Mouse (Mus musculus) hematopoietic stem cell, adult 5-6 weeks (primary cell): Measurements from ENCODE around the gene Ptbp2. TPM values are rescaled to one million over a fixed set of nuclear protein-coding genes. Genes with fewer than 3 reads are reported as not detected.

Experiments used
- ATAC-seq, 2 experiments: fragments of 125-278 bp in 1 of 2; replicated peaks in 1 of 2; 2 replicates each; pipeline ENCODE4 v1.8.0; 2016 to 2017; ENCODE audit warnings: inconsistent platforms in 2 of 2, mild to moderate bottlenecking in 2 of 2, moderate number of reproducible peaks in 2 of 2, low read depth in 1 of 2, moderate TSS enrichment in 1 of 2; ENCODE audit not compliant: low FRiP score in 2 of 2, poor library complexity in 2 of 2, severe bottlenecking in 2 of 2, insufficient read depth in 1 of 2, low TSS enrichment in 1 of 2
- total RNA-seq: library from RNA; stranded (forward); fragments of 172-1452, 232-1000 nt; gene quantifications from 2 replicates; pipeline ENCODE4 v1.2.3, GENCODE M21; 2017

The Ptbp2 gene
- total RNA-seq, 1 experiment from 2014 or later: 112 TPM

DNA sequence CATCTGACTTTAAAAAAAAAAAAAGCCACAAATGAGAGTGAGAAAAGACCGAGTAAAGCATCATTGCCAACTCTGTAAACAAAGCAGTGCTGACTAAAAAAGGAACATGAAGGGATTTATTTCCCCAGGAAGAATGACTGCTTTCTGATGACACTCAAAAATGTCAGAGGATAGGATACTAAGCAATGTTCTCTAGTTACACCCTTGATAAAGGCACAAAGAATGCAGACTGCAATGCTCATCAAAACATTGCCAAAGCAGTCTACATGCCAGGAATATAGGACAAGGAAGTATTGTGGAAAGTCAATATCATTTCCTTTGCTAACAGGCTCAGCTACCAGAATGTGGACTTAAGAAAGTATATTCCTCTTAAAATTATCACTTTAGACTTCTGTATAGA, 38.5 kb downstream of the Ptbp2 start:
- ATAC-seq: no peak

DNA sequence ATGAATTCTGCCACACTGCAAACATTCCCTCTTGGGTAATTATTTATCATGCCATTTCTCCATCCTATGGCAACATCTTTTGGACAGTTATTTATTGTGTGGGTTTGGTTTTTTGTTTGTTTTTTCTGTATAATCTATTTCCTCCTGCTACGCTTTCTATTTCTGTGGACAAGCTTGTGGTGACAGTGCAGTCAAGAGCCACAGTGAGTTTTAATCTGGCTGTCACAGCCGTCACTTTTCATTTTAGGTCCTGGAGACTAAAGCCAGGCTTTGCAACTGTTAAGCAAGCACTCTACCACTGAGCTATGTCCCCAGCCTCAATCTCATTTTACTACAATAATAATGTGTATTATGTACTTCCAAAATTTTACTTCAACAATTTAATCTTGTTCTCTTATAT, 54.4 kb downstream of the Ptbp2 start:
- ATAC-seq: no peak

DNA sequence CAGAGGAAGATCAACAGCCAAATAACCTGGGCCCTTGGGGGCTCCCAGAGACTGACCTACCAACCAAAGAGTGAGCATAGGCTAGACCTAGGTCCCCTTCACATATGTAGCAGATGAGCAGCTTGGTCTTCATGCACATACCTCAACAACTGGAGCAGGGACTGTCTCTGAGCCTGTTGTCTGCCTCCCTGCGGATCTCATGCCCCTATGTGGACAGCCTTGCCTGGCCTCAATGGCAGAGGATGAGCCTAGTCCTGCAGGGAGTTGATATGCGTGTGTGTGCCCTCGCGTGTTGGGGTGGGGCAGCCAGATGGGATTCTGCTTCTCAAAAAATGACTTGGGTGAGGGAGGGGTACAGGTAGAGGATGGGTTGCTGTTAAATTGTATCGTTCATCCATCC, 72.2 kb downstream of the Ptbp2 start:
- ATAC-seq: no peak

DNA sequence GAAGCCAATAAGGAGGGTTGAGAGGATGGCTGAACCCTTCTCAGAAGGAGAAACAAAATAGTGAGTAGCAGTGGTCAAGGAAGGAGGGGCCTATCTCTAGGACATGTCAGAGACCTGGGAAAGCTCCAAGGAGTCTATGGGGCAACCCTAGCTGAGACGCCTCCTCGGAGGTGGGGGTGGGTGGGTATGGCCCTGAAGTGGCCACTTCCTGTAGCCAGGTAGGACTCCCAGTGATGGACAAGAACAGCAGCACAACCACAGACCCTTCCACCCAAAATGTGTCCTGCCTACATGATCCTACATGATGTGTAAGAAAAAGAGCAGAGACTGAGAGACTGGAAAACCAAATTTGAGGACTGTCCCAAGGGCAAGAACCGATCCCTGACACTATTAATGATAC, 72.8 kb downstream of the Ptbp2 start:
- ATAC-seq: no peak

DNA sequence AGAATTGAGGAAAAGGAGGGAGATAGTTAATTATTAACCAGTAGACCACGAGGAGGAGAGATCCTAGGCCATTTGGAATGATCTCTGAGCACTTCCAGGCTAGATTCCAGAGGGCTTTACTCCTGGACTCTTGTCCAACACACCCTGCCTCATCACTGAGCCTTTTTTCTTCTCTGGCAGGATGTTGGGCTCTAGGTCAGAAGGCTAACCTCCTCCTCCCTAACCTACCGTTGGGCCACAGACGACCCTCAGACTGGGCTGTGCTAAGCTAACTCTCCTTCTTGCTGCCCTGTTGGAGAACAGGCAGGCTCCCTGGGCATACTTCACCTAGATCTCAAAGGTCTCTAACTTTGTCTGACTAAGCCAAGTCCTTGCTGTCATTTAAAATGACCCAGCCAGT, 82.8 kb downstream of the Ptbp2 start:
- no peak for ATAC-seq

DNA sequence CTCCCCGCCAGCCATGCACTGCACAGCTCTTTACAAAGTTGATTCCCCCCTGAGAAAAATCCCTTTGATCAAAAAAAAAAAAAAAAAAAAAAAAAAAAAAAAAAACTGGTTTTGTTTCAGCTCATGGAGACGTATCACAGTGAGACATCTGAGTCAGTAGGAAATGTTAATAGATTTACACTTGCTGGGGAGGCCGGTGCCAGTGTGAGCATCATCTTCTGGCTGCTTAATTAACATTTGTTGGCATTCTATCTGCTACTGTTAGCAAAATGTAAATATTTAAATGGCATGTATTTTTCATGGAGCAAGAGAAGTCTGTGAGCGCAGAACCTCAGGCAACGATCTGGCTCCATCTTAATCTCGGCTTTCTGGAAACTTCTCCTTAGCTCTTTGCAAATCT, 99.5 kb downstream of the Ptbp2 start:
- no peak for ATAC-seq
